Mouse (Mus musculus): ENCODE data around the gene Psmd1.

GRCm38 (mm10) chr1:86021365-86021989 is 42.7 kb upstream of the Psmd1 start:
- TF ChIP-seq MYOD1 (IDR thresholded peaks at IDR 0.05; ENCODE audit: control insufficient read depth, insufficient read length, low read depth): no peak
- no peak for TF ChIP-seq CTCF (IDR thresholded peaks at IDR 0.05; ENCODE audit: control insufficient read depth, insufficient read depth, insufficient read length)
- no peak for TF ChIP-seq CEBPB (IDR thresholded peaks at IDR 0.05; ENCODE audit: low read depth)
- TF ChIP-seq MYOG (IDR thresholded peaks at IDR 0.05; ENCODE audit: control insufficient read depth, extremely low read depth, insufficient read length): no peak

Data from C2C12 (cell line).